Mouse (Mus musculus) forebrain, embryonic 14.5 days (tissue): ENCODE measurements around the gene Ddah2. TPM values are rescaled to one million over a fixed set of nuclear protein-coding genes. Genes with fewer than 3 reads are reported as not detected.

Experiments
- ATAC-seq: fragments of 200-750 bp; cut with Nextera tagmentation; 2 replicates; pipeline ENCODE4 v1.8.0; 2017; ENCODE audit warnings: mild to moderate bottlenecking, moderate library complexity
- DNase-seq: peaks from one replicate; pipeline ENCODE4 v3.0.0-alpha.2; 2015; ENCODE audit warnings: low spot score
- H3K27ac ChIP-seq: fragments of 300-500 bp; sonication (generic); 2 replicates; pipeline ENCODE4 v1.5.1; 2014; ENCODE audit warnings: low read depth, mild to moderate bottlenecking, control low read depth, low read length, moderate library complexity
- H3K27me3 ChIP-seq: fragments of 300-500 bp; sonication (generic); replicated peaks from 2 replicates; pipeline ENCODE4 v1.6.1; 2014; ENCODE audit warnings: low read length, control low read depth, mixed read lengths; ENCODE audit not compliant: control insufficient read depth, insufficient read depth
- H3K36me3 ChIP-seq: fragments of 300-500 bp; sonication (generic); 2 replicates; pipeline ENCODE4 v1.6.1; 2014; ENCODE audit warnings: low read length, control low read depth; ENCODE audit not compliant: control insufficient read depth, insufficient read depth
- H3K4me1 ChIP-seq: fragments of 300-500 bp; sonication (generic); 2 replicates; pipeline ENCODE4 v1.6.1; 2014; ENCODE audit warnings: antibody characterized with exemption, low read length, control low read depth; ENCODE audit not compliant: control insufficient read depth, insufficient read depth
- H3K4me2 ChIP-seq: fragments of 300-500 bp; sonication (generic); 2 replicates; pipeline ENCODE4 v1.6.1; 2014; ENCODE audit warnings: mild to moderate bottlenecking, control low read depth, low read length
- H3K4me3 ChIP-seq: fragments of 300-500 bp; sonication (generic); 2 replicates; pipeline ENCODE4 v1.5.1; 2014; ENCODE audit warnings: low read depth, low read length, control low read depth
- H3K9ac ChIP-seq: fragments of 300-500 bp; sonication (generic); 2 replicates; pipeline ENCODE4 v1.6.1; 2014; ENCODE audit warnings: mild to moderate bottlenecking, low read length, control low read depth, moderate library complexity
- H3K9me3 ChIP-seq: fragments of 300-500 bp; sonication (generic); replicated peaks from 2 replicates; pipeline ENCODE4 v1.6.1; 2016; ENCODE audit warnings: low read length, control low read depth, mixed read lengths; ENCODE audit not compliant: control insufficient read depth
- WGBS: fragments of 180-500 bp; shearing (Covaris S2); extraction: QIAGEN DNeasy Blood & Tissue Kit; methylation state at CpG from one replicate; pipeline ENCODE4 v1.1.7; 2014; 5-methylcytosine and 5-hydroxymethylcytosine counted together
- polyA plus RNA-seq: library from polyadenylated mRNA; unstranded; fragments of >200 nt; fragmentation: Nextera tagmentation; extraction: Ambion mirVana; gene quantifications from 2 replicates; pipeline ENCODE4 v1.2.1, GENCODE M21; 2014

Ddah2 gene
- polyA plus RNA-seq, 1 experiment from 2014 or later = 661 TPM

- Histone ChIP-seq H3K9ac (no peak within 1 kb of the TSS), H3K4me1 (peaks cover 5% of the 10 kb centered on the region), H3K27ac (no peak within 1 kb of the TSS), H3K4me3 (no peak within 1 kb of the TSS), H3K27me3 (no peaks in the 10 kb centered on the region), H3K9me3 (no peaks in the 10 kb centered on the region), H3K36me3 (no peaks in the 10 kb centered on the region), H3K4me2 (no peak within 1 kb of the TSS)
- 79% methylated on average over 7 of the region's 7 CpGs for WGBS
- no peak for DNase-seq
- no peak for ATAC-seq
These were observed 26.5 kb downstream of the Ddah2 start, which contains the start of gene Ly6g6f for GRCm38 (mm10) chr17:35085208-35085865. Gene Ly6g6f, minus strand, starts transcription at chr17:35085610.

DNA sequence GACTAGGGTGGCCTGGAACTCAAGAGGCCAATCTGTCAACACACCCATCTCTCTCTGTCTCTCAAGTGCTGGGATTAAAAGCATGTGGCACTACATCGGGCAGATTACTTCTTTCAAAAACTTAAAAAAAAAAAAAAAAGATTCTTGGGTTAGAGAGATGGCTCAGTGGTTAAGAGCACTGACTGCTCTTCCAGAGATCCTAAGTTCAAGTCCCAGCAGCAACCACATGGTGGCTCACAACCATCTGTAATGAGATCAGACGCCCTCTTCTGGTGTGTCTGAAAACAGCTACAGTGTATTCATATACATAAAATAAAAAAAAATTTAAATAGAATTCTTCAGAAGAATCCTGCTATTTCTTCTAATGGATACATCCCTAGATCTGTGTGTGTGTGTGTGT is 29.3 kb downstream of the Ddah2 start:
- no peak for ATAC-seq

DNA sequence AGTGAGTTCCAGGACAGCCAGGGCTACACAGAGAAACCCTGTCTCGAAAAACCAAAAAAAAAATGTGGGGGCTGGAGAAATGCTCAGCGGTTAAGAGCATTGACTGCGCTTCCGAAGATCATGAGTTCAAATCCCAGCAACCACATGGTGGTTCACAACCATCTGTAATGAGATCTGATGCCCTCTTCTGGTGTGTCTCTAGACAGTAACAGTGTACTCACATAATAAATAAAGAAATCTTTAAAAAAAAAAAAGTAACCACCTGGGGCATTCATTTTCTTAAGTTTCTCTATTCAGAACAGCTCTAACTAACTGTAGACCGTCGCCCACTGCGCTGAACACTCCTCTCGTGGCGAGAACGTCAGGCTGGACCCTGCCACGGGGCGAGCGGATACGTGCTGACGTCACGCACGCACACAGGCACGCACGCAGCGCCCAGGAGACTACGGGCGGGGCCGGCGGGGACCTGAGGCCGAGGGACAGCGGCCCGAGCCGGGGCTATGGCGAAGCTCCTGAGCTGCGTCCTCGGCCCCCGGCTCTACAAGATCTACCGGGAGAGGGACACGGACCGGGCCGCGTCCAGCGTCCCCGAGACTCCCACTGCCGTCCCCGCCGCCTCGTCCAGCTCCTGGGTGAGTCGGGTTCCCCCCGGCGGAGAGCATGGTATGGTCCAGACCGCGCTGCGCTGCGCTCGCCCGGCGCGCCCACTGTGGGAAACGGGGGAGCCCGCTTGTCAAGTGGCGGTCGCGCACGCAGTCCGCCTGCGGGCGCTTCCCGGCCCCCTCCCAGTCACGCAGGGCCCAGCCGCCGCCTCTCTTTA is 30.2 kb downstream of the Ddah2 start, which contains the start of gene Abhd16a:
Abhd16a (plus strand) TSS at position 439 of the 820 bp plus-strand sequence.
- WGBS = 3% methylated on average over 66 of the region's 67 CpGs
- Histone ChIP-seq H3K4me3 (peak within 1 kb of the TSS; percentile 55), H3K9me3 (no peaks in the 10 kb centered on the region)

More for the DNA sequence above, 29.3 kb downstream of the Ddah2 start:
- H3K9ac ChIP-seq = no peak overlapping the region
- no peak overlapping the region for H3K4me3 ChIP-seq
- WGBS = 52% methylated on average over 2 of the region's 2 CpGs
- no peak overlapping the region for H3K4me2 ChIP-seq
- peaks cover 6% of the 10 kb centered on the region for H3K4me1 ChIP-seq
- no peak for DNase-seq
- H3K27me3 ChIP-seq = no peaks in the 10 kb centered on the region
- no peak overlapping the region for H3K27ac ChIP-seq
- H3K36me3 ChIP-seq = peaks cover 17% of the 10 kb centered on the region
- H3K9me3 ChIP-seq = no peaks in the 10 kb centered on the region

GRCm38 (mm10) chr17:35090166-35090932 is 31.5 kb downstream of the Ddah2 start:
- no peaks in the 10 kb centered on the region for H3K9me3 ChIP-seq
- H3K9ac ChIP-seq = peak overlapping the region; percentile 88
- peak overlapping the region; percentile 98 for H3K27ac ChIP-seq
- H3K36me3 ChIP-seq = peaks cover 34% of the 10 kb centered on the region
- peaks cover 6% of the 10 kb centered on the region for H3K4me1 ChIP-seq
- ATAC-seq (peak; percentile 15; the same call in 1 of the 2 replicates), DNase-seq (peak; percentile 63)
- peak overlapping the region; percentile 67 for H3K4me2 ChIP-seq
- peak overlapping the region; percentile 55 for H3K4me3 ChIP-seq
- WGBS = 54% methylated on average over 8 of the region's 8 CpGs
- H3K27me3 ChIP-seq = no peaks in the 10 kb centered on the region

More for the DNA sequence above, 30.2 kb downstream of the Ddah2 start, which contains the start of gene Abhd16a:
- Histone ChIP-seq H3K9ac (peak within 1 kb of the TSS; percentile 88), H3K27ac (peak within 1 kb of the TSS; percentile 98), H3K36me3 (peaks cover 25% of the 10 kb centered on the region), H3K27me3 (no peaks in the 10 kb centered on the region), H3K4me2 (peak within 1 kb of the TSS; percentile 67), H3K4me1 (peaks cover 6% of the 10 kb centered on the region)
- DNase-seq (peak; percentile 96), ATAC-seq (peak; percentile 99)

DNA sequence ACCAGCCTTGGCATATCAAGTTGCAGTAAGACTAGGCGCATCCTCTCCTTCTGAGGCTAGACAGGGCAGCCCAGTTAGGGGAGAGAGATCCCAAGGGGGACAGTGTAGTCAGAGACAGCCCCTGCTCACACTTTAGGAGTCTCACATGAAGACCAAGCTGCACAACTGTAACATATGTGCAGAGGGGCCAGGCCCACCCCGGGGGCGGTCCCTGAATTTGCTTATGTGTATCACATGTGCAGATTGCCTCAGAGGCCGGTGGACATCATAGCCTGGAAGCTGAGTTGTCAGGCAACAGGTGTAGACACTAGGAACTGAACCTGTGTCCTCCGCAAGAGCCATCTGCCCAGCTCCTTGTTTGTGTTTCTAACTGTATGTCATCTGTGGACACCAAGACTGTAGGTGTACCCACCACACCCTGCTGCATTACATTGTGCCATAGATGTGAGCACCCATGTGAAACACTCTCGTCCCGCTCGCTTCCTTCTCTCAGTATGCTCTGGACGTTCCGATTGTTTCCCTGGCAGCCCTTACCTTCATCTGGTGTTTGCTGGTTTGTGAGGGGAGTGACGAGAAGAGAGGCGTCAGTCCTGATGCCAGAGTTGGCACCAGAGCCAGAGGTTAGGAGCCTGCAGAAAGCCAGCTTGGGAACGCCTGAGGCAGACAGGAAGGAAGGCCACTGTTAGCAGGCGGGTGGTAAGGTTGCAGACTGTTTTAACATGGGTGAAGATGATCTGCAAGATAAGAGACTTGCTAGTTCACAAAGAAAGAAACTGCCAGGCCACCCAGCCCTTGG is 33.8 kb downstream of the Ddah2 start:
- ATAC-seq (no peak), DNase-seq (no peak)
- Histone ChIP-seq H3K9ac (no peak overlapping the region), H3K36me3 (peaks cover 51% of the 10 kb centered on the region), H3K27ac (no peak overlapping the region), H3K4me2 (no peak overlapping the region), H3K4me1 (peaks cover 6% of the 10 kb centered on the region), H3K27me3 (no peaks in the 10 kb centered on the region), H3K9me3 (no peaks in the 10 kb centered on the region), H3K4me3 (no peak overlapping the region)
- 90% methylated on average over 14 of the region's 14 CpGs for WGBS

GRCm38 (mm10) chr17:35094475-35095365 is 35.9 kb downstream of the Ddah2 start:
- DNase-seq = no peak
- H3K9ac ChIP-seq = no peak overlapping the region
- H3K9me3 ChIP-seq = no peaks in the 10 kb centered on the region
- no peak overlapping the region for H3K4me2 ChIP-seq
- H3K27ac ChIP-seq = no peak overlapping the region
- no peaks in the 10 kb centered on the region for H3K27me3 ChIP-seq
- H3K36me3 ChIP-seq = peaks cover 70% of the 10 kb centered on the region
- ATAC-seq = no peak
- WGBS = 93% methylated on average over 15 of the region's 15 CpGs
- no peak overlapping the region for H3K4me3 ChIP-seq
- H3K4me1 ChIP-seq = peaks cover 6% of the 10 kb centered on the region

DNA sequence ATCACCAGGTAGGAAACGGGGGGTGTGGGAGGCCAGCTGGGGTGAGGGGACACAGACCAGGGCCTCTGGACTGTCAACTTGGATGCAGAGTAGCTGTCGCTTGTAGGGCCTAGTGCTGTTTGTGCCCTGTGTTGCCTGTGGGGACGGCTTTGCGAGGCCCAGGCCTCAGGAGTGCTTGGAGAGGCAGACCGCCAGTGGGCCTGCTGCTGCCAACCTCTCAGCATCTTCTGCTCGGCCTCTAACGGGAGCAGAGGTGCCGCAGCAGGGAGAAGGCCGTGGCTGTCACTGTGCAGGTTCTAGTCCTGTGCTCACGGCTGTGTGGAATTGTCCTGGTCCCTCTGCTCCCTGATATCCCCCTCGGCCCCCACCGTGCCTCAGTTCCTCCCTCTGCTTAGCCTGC is 37.8 kb downstream of the Ddah2 start:
- no peaks in the 10 kb centered on the region for H3K27me3 ChIP-seq
- no peaks in the 10 kb centered on the region for H3K4me1 ChIP-seq
- WGBS = 85% methylated on average over 12 of the region's 12 CpGs
- H3K4me2 ChIP-seq = no peak overlapping the region
- peaks cover 85% of the 10 kb centered on the region for H3K36me3 ChIP-seq
- DNase-seq = no peak
- no peaks in the 10 kb centered on the region for H3K9me3 ChIP-seq
- H3K9ac ChIP-seq = no peak overlapping the region
- no peak for ATAC-seq
- H3K4me3 ChIP-seq = no peak overlapping the region
- no peak overlapping the region for H3K27ac ChIP-seq
